Mouse (Mus musculus): ENCODE results near the gene Plod3.

DNA sequence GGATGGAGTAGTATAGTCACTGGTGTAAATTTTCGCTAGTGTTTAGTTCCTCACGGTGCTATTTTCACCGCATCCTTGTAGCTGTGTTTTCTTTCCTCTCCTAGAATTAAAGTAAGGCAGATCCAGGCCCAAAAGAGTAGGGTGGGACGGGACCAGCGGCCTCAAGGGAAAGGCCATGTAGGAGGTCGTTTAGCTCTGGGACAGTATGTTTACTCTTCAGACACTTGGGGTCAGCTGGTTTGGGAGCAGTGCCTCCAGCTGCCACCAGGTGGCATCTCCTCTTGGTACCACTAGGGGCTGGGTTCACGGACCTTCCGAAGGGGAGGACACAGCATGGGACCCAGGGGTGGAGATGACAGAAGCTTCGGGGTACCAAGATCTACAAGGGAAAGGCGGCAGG is 24.3 kb upstream of the Plod3 start:
- TF ChIP-seq POLR2A (IDR thresholded peaks at IDR 0.05; ENCODE audit: insufficient read length, low read depth) (no peak), MAX (IDR thresholded peaks at IDR 0.05; ENCODE audit: low read depth) (no peak), TCF3 (IDR thresholded peaks at IDR 0.05; ENCODE audit: insufficient read length, low read depth) (no peak), POLR2AphosphoS2 (IDR thresholded peaks at IDR 0.05; ENCODE audit: insufficient read length, low read depth) (no peak)

All from myocyte (in vitro differentiated cells).